Mouse (Mus musculus): ENCODE results near the gene Cul4a. TPM values are rescaled to one million over a fixed set of nuclear protein-coding genes. Genes with fewer than 3 reads are reported as not detected.
A peak's percentile ranks its signal among the peaks of the same experiment; 100 is the strongest.

Gene Cul4a
- polyA plus RNA-seq, 1 experiment from 2014 or later, result 100 TPM

DNA sequence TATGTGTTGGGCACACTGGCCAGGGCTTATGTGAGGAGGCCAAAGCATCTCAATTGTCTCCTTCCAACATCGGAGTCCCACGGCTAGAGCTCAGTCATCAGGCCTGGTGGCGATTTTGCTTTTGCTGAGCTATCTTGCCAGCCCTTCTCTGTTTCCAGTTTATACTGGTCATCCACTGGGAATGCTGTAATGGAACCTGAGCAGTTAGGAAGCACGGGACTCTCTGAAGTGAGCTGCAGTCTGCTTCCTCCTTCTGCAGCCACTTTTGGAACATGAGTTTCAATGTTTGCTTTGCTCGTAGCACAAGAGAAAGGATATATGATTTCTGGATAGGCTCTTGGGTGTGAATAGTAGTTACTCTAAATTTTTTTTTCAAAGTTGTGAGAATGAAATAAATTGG lies 58.9 kb downstream of the Cul4a start:
- WGBS, result 80% methylated on average over 5 of the region's 5 CpGs
- ATAC-seq (replicated peaks; ENCODE audit: extremely low read depth, insufficient read depth, low FRiP score), result no peak
- H3K27me3 ChIP-seq (ENCODE audit: control insufficient read depth, insufficient read depth, low read length), result no peaks in the 10 kb centered on the region
- H3K4me1 ChIP-seq (ENCODE audit: control insufficient read depth, insufficient read depth, low read length), result peaks cover 24% of the 10 kb centered on the region
- peaks cover 15% of the 10 kb centered on the region for H3K36me3 ChIP-seq (ENCODE audit: control insufficient read depth, insufficient read depth)
- H3K4me3 ChIP-seq (ENCODE audit: low read length), result no peak overlapping the region
- H3K9ac ChIP-seq (ENCODE audit: low read length), result no peak overlapping the region
- no peak overlapping the region for H3K4me2 ChIP-seq (ENCODE audit: low read depth, low read length)
- no peak overlapping the region for H3K27ac ChIP-seq (ENCODE audit: low read length)
- no peaks in the 10 kb centered on the region for H3K9me3 ChIP-seq (replicated peaks; ENCODE audit: control insufficient read depth, low read length)

DNA sequence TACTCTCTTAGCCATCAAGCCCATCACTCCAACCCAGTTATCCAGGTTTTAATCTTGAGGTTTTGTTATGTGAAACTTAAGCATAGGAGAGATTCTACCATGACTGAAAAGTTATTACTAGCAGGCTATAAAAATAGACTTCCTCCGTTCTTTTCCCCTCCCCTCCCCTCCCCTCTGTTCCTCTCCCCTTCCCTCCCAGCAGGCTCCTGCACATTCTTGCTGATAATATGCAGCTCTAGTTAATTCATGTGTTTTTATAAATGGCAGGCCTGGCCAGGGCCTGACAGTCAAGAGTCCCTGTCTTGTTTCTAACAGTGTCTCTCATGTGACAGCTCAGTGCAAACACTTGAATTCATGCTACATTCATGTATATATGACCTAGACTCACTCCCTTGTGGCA lies 65.1 kb downstream of the Cul4a start:
- Histone ChIP-seq H3K9me3 (replicated peaks; ENCODE audit: control insufficient read depth, low read length) (no peaks in the 10 kb centered on the region), H3K4me2 (ENCODE audit: low read depth, low read length) (peak overlapping the region; percentile 14), H3K4me3 (ENCODE audit: low read length) (no peak overlapping the region), H3K9ac (ENCODE audit: low read length) (no peak overlapping the region), H3K27me3 (ENCODE audit: control insufficient read depth, insufficient read depth, low read length) (no peaks in the 10 kb centered on the region), H3K4me1 (ENCODE audit: control insufficient read depth, insufficient read depth, low read length) (peaks cover 12% of the 10 kb centered on the region), H3K27ac (ENCODE audit: low read length) (peak overlapping the region; percentile 83), H3K36me3 (ENCODE audit: control insufficient read depth, insufficient read depth) (peaks cover 41% of the 10 kb centered on the region)
- WGBS, result 19% methylated on average over 1 of the region's 1 CpGs
- ATAC-seq (replicated peaks; ENCODE audit: extremely low read depth, insufficient read depth, low FRiP score), result peak; percentile 74

- H3K4me3 ChIP-seq (ENCODE audit: low read length), result no peak overlapping the region
- no peak for ATAC-seq (replicated peaks; ENCODE audit: extremely low read depth, insufficient read depth, low FRiP score)
- no peak overlapping the region for H3K4me2 ChIP-seq (ENCODE audit: low read depth, low read length)
- peaks cover 8% of the 10 kb centered on the region for H3K4me1 ChIP-seq (ENCODE audit: control insufficient read depth, insufficient read depth, low read length)
- H3K9me3 ChIP-seq (replicated peaks; ENCODE audit: control insufficient read depth, low read length), result no peaks in the 10 kb centered on the region
- H3K27me3 ChIP-seq (ENCODE audit: control insufficient read depth, insufficient read depth, low read length), result no peaks in the 10 kb centered on the region
- H3K9ac ChIP-seq (ENCODE audit: low read length), result no peak overlapping the region
- peaks cover 36% of the 10 kb centered on the region for H3K36me3 ChIP-seq (ENCODE audit: control insufficient read depth, insufficient read depth)
- WGBS, result 78% methylated on average over 4 of the region's 4 CpGs
- no peak overlapping the region for H3K27ac ChIP-seq (ENCODE audit: low read length)
Measured at GRCm38 (mm10) chr8:13174305-13174704, 68.9 kb downstream of the Cul4a start.

GRCm38 (mm10) chr8:13174811-13175210 lies 69.4 kb downstream of the Cul4a start:
- no peaks in the 10 kb centered on the region for H3K9me3 ChIP-seq (replicated peaks; ENCODE audit: control insufficient read depth, low read length)
- H3K27me3 ChIP-seq (ENCODE audit: control insufficient read depth, insufficient read depth, low read length), result no peaks in the 10 kb centered on the region
- H3K9ac ChIP-seq (ENCODE audit: low read length), result no peak overlapping the region
- H3K4me3 ChIP-seq (ENCODE audit: low read length), result no peak overlapping the region
- H3K36me3 ChIP-seq (ENCODE audit: control insufficient read depth, insufficient read depth), result peaks cover 36% of the 10 kb centered on the region
- peaks cover 8% of the 10 kb centered on the region for H3K4me1 ChIP-seq (ENCODE audit: control insufficient read depth, insufficient read depth, low read length)
- ATAC-seq (replicated peaks; ENCODE audit: extremely low read depth, insufficient read depth, low FRiP score), result no peak
- H3K27ac ChIP-seq (ENCODE audit: low read length), result no peak overlapping the region
- H3K4me2 ChIP-seq (ENCODE audit: low read depth, low read length), result no peak overlapping the region
- 89% methylated on average over 4 of the region's 4 CpGs for WGBS

GRCm38 (mm10) chr8:13175650-13176049 lies 70.2 kb downstream of the Cul4a start:
- peaks cover 36% of the 10 kb centered on the region for H3K36me3 ChIP-seq (ENCODE audit: control insufficient read depth, insufficient read depth)
- no peak overlapping the region for H3K4me2 ChIP-seq (ENCODE audit: low read depth, low read length)
- ATAC-seq (replicated peaks; ENCODE audit: extremely low read depth, insufficient read depth, low FRiP score), result no peak
- no peak overlapping the region for H3K27ac ChIP-seq (ENCODE audit: low read length)
- H3K9ac ChIP-seq (ENCODE audit: low read length), result no peak overlapping the region
- H3K4me1 ChIP-seq (ENCODE audit: control insufficient read depth, insufficient read depth, low read length), result peaks cover 7% of the 10 kb centered on the region
- no peak overlapping the region for H3K4me3 ChIP-seq (ENCODE audit: low read length)
- H3K27me3 ChIP-seq (ENCODE audit: control insufficient read depth, insufficient read depth, low read length), result no peaks in the 10 kb centered on the region
- H3K9me3 ChIP-seq (replicated peaks; ENCODE audit: control insufficient read depth, low read length), result no peaks in the 10 kb centered on the region
- 82% methylated on average over 1 of the region's 1 CpGs for WGBS

DNA sequence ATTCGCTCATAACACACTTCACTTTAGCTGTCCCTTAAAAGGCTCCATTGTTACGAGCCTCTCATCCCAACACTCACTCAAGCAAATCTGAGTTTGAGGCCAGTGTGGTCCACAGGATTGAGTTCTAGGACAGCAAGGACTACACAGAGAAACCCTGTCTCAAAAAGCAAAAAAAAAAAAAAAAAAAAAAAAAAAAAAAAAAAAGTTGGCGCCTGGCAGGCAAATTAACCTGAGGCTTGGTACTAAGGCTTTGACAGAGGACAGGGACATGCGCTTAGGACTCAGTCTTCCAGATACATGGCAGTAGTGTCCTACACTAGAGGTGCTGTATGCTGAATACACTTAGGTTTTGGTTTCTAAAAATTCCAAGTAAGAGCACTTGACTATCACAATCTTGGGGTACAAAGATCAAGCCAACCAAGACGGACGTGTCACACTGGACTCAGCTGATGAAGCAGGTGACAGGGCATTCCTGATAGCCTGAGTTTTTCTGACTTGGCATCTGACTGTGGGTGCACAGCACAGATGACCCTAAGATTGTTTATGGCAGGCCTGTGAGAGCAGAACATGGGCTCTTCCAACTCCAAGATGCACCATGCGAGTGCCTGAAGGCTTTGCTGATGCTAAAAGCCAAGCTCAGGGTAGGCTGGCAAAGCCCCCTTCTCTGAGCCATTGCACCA lies 71.9 kb downstream of the Cul4a start:
- WGBS, result 84% methylated on average over 7 of the region's 7 CpGs
- peaks cover 13% of the 10 kb centered on the region for H3K4me1 ChIP-seq (ENCODE audit: control insufficient read depth, insufficient read depth, low read length)
- H3K36me3 ChIP-seq (ENCODE audit: control insufficient read depth, insufficient read depth), result peaks cover 36% of the 10 kb centered on the region
- H3K4me2 ChIP-seq (ENCODE audit: low read depth, low read length), result no peak overlapping the region
- H3K9me3 ChIP-seq (replicated peaks; ENCODE audit: control insufficient read depth, low read length), result no peaks in the 10 kb centered on the region
- H3K27me3 ChIP-seq (ENCODE audit: control insufficient read depth, insufficient read depth, low read length), result no peaks in the 10 kb centered on the region
- ATAC-seq (replicated peaks; ENCODE audit: extremely low read depth, insufficient read depth, low FRiP score), result no peak
- no peak overlapping the region for H3K4me3 ChIP-seq (ENCODE audit: low read length)
- H3K9ac ChIP-seq (ENCODE audit: low read length), result no peak overlapping the region
- H3K27ac ChIP-seq (ENCODE audit: low read length), result no peak overlapping the region

DNA sequence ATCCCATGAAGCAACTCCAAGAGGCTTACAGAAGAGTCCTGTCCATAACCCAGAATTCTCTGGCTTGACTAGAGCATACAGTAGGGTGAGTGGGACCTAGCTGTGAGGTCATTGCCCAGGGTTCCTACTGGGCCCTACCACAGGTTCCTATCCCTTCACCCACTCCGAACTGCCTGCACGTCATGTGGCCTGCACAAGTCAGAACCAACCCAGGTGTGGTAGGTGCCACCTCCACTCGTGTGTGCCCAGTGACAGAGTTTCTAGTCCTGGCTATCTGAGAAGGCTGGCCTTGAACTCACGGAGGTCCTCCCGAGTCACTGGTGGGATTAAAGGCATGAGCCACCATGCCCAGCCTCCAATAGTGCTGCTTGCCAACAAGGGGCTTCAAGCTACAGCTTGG lies 72.7 kb downstream of the Cul4a start:
- no peak for ATAC-seq (replicated peaks; ENCODE audit: extremely low read depth, insufficient read depth, low FRiP score)
- Histone ChIP-seq H3K9ac (ENCODE audit: low read length) (no peak overlapping the region), H3K36me3 (ENCODE audit: control insufficient read depth, insufficient read depth) (peaks cover 28% of the 10 kb centered on the region), H3K4me2 (ENCODE audit: low read depth, low read length) (no peak overlapping the region), H3K27me3 (ENCODE audit: control insufficient read depth, insufficient read depth, low read length) (no peaks in the 10 kb centered on the region), H3K4me3 (ENCODE audit: low read length) (no peak overlapping the region), H3K9me3 (replicated peaks; ENCODE audit: control insufficient read depth, low read length) (no peaks in the 10 kb centered on the region), H3K4me1 (ENCODE audit: control insufficient read depth, insufficient read depth, low read length) (peaks cover 13% of the 10 kb centered on the region), H3K27ac (ENCODE audit: low read length) (no peak overlapping the region)
- WGBS, result 89% methylated on average over 5 of the region's 5 CpGs

DNA sequence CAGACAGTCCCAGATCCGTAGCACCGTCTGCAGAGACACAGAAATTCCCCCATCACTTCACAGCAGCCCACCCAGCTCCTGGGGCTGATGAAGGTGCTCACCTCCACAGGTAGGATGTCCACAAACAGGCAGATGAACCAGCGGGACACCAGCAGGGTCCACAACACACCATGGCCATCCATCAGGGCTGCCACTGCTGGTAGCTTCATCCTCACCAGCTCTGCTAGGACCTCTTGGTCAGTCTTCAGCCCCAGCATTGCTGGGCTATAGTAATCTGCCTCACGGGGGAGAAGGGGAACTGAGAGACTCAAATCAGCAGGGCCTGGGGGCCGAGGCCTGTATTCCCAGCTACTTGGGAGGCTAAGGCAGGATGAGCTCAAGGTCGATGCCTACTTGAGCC lies 74.1 kb downstream of the Cul4a start:
- Histone ChIP-seq H3K9me3 (replicated peaks; ENCODE audit: control insufficient read depth, low read length) (no peaks in the 10 kb centered on the region), H3K4me1 (ENCODE audit: control insufficient read depth, insufficient read depth, low read length) (peaks cover 13% of the 10 kb centered on the region), H3K9ac (ENCODE audit: low read length) (no peak overlapping the region), H3K4me3 (ENCODE audit: low read length) (no peak overlapping the region), H3K4me2 (ENCODE audit: low read depth, low read length) (no peak overlapping the region), H3K36me3 (ENCODE audit: control insufficient read depth, insufficient read depth) (peaks cover 18% of the 10 kb centered on the region), H3K27ac (ENCODE audit: low read length) (no peak overlapping the region), H3K27me3 (ENCODE audit: control insufficient read depth, insufficient read depth, low read length) (no peaks in the 10 kb centered on the region)
- no peak for ATAC-seq (replicated peaks; ENCODE audit: extremely low read depth, insufficient read depth, low FRiP score)
- WGBS, result 61% methylated on average over 6 of the region's 6 CpGs

- H3K27ac ChIP-seq (ENCODE audit: low read length), result no peak overlapping the region
- H3K27me3 ChIP-seq (ENCODE audit: control insufficient read depth, insufficient read depth, low read length), result no peaks in the 10 kb centered on the region
- no peak overlapping the region for H3K9ac ChIP-seq (ENCODE audit: low read length)
- H3K4me3 ChIP-seq (ENCODE audit: low read length), result no peak overlapping the region
- no peak overlapping the region for H3K4me2 ChIP-seq (ENCODE audit: low read depth, low read length)
- ATAC-seq (replicated peaks; ENCODE audit: extremely low read depth, insufficient read depth, low FRiP score), result no peak
- H3K9me3 ChIP-seq (replicated peaks; ENCODE audit: control insufficient read depth, low read length), result no peaks in the 10 kb centered on the region
- 59% methylated on average over 7 of the region's 7 CpGs for WGBS
- H3K4me1 ChIP-seq (ENCODE audit: control insufficient read depth, insufficient read depth, low read length), result peaks cover 13% of the 10 kb centered on the region
- peaks cover 16% of the 10 kb centered on the region for H3K36me3 ChIP-seq (ENCODE audit: control insufficient read depth, insufficient read depth)
Measured at GRCm38 (mm10) chr8:13179948-13180347, 74.5 kb downstream of the Cul4a start.
